Mouse (Mus musculus): Measurements from ENCODE around the gene Cdc5l. TPM values are rescaled to one million over a fixed set of nuclear protein-coding genes. Genes with fewer than 3 reads are reported as not detected.
"Not testable (repeated sequence)": the region's sequence is repeated elsewhere in the genome, so short reads cannot be mapped to it uniquely, and the experiment has no call there.

The Cdc5l gene
- polyA plus RNA-seq, 1 experiment, result 28.3 TPM

DNA sequence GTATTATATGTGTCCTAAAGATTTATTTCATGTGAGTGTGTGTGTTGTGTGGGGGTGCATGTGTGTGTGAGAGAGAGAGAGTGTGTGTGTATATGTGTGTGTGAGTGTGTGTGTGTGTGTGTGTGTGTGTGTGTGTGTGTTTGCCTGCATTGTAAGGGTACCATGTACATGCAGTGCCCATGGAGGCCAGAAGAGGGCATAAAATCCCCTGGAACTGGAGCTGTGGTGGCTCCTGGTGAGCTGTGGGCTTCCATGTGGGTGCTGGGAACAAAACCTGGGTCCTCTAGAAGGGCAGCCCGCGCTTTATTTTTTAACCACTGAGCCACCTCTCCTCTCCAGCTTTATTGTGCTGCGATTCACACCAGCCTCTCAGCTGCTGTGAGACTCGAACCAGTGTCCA, 29.0 kb upstream of the Cdc5l start:
- H3K27me3 ChIP-seq (ENCODE audit: control insufficient read depth, insufficient read depth, insufficient read length), result no peaks in the 10 kb centered on the region
- H3K36me3 ChIP-seq (ENCODE audit: control insufficient read depth, insufficient read depth), result no peaks in the 10 kb centered on the region
- H3K79me3 ChIP-seq (ENCODE audit: low read depth), result no peaks in the 10 kb centered on the region
- H3K79me2 ChIP-seq (ENCODE audit: control insufficient read depth, insufficient read depth), result no peaks in the 10 kb centered on the region
- no peak for TF ChIP-seq CEBPB (IDR thresholded peaks at IDR 0.05; ENCODE audit: low read depth)
- no peak for TF ChIP-seq FOSL1 (IDR thresholded peaks at IDR 0.05; ENCODE audit: insufficient read depth, low read length, poor library complexity, severe bottlenecking)
- TF ChIP-seq MYOD1 (IDR thresholded peaks at IDR 0.05; ENCODE audit: control insufficient read depth, insufficient read length, low read depth), result no peak
- TF ChIP-seq MAX (IDR thresholded peaks at IDR 0.05), result no peak
- no peak for TF ChIP-seq USF1 (IDR thresholded peaks at IDR 0.05; ENCODE audit: low read depth)
- no peak for TF ChIP-seq MYOG (IDR thresholded peaks at IDR 0.05; ENCODE audit: control insufficient read depth, extremely low read depth, insufficient read length)
- TF ChIP-seq CTCF (IDR thresholded peaks at IDR 0.05; ENCODE audit: control insufficient read depth, insufficient read depth, insufficient read length), result no peak
- H3K4me3 ChIP-seq (ENCODE audit: insufficient read depth, poor library complexity, severe bottlenecking), result no peak overlapping the region
- no peak overlapping the region for H3ac ChIP-seq (ENCODE audit: control insufficient read depth, insufficient read length, low read depth)

DNA sequence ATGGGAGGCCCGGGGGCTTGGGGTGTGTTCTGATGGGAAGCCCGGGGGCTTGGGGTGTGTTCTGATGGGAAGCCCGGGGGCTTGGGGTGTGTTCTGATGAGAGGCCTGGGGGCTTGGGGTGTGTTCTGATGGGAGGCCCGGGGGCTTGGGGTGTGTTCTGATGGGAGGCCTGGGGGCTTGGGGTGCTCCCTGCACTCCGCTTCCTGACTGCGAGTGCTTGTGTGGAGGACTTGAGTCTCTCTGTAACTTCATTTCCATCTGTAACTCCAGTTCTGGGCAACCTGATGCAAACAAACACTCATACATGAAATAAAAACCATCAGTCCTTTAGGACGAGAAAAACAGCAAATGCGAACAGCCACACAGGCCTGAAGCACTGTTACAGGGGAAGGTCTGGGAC, 25.5 kb upstream of the Cdc5l start:
- H3K27me3 ChIP-seq (ENCODE audit: control insufficient read depth, insufficient read depth, insufficient read length), result no peaks in the 10 kb centered on the region
- no peak overlapping the region for H3ac ChIP-seq (ENCODE audit: control insufficient read depth, insufficient read length, low read depth)
- H3K36me3 ChIP-seq (ENCODE audit: control insufficient read depth, insufficient read depth), result no peaks in the 10 kb centered on the region
- TF ChIP-seq USF1 (IDR thresholded peaks at IDR 0.05; ENCODE audit: low read depth) (no peak), MYOG (IDR thresholded peaks at IDR 0.05; ENCODE audit: control insufficient read depth, extremely low read depth, insufficient read length) (no peak), FOSL1 (IDR thresholded peaks at IDR 0.05; ENCODE audit: insufficient read depth, low read length, poor library complexity, severe bottlenecking) (no peak), MYOD1 (IDR thresholded peaks at IDR 0.05; ENCODE audit: control insufficient read depth, insufficient read length, low read depth) (no peak), CTCF (IDR thresholded peaks at IDR 0.05; ENCODE audit: control insufficient read depth, insufficient read depth, insufficient read length) (no peak), CEBPB (IDR thresholded peaks at IDR 0.05; ENCODE audit: low read depth) (no peak), MAX (IDR thresholded peaks at IDR 0.05) (no peak)
- H3K79me3 ChIP-seq (ENCODE audit: low read depth), result no peaks in the 10 kb centered on the region
- no peak overlapping the region for H3K4me3 ChIP-seq (ENCODE audit: insufficient read depth, poor library complexity, severe bottlenecking)
- no peaks in the 10 kb centered on the region for H3K79me2 ChIP-seq (ENCODE audit: control insufficient read depth, insufficient read depth)

DNA sequence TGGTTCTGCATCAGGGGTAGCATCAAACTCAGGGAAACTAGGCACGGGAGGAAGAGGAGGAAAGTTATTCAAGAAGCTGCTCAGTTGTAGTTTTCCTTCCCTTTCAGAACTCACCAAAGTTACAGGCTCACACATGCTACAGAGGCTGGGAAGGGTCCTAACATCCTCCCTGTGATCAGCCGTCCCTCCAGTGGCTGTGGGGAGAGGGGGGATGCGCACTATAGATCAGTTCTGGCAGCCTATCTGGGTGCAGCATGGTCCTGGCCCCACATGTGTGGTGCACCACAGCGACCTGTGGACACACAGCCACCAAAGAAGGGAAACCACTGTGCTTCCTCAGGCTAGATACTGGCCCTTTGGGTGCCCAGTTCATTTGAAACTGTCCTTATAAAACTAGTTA, 25.0 kb upstream of the Cdc5l start:
- H3K79me3 ChIP-seq (ENCODE audit: low read depth), result no peaks in the 10 kb centered on the region
- no peak overlapping the region for H3ac ChIP-seq (ENCODE audit: control insufficient read depth, insufficient read length, low read depth)
- no peak overlapping the region for H3K4me3 ChIP-seq (ENCODE audit: insufficient read depth, poor library complexity, severe bottlenecking)
- TF ChIP-seq FOSL1 (IDR thresholded peaks at IDR 0.05; ENCODE audit: insufficient read depth, low read length, poor library complexity, severe bottlenecking) (no peak), MYOG (IDR thresholded peaks at IDR 0.05; ENCODE audit: control insufficient read depth, extremely low read depth, insufficient read length) (no peak), USF1 (IDR thresholded peaks at IDR 0.05; ENCODE audit: low read depth) (no peak), CTCF (IDR thresholded peaks at IDR 0.05; ENCODE audit: control insufficient read depth, insufficient read depth, insufficient read length) (no peak), MYOD1 (IDR thresholded peaks at IDR 0.05; ENCODE audit: control insufficient read depth, insufficient read length, low read depth) (no peak), CEBPB (IDR thresholded peaks at IDR 0.05; ENCODE audit: low read depth) (no peak), MAX (IDR thresholded peaks at IDR 0.05) (no peak)
- no peaks in the 10 kb centered on the region for H3K79me2 ChIP-seq (ENCODE audit: control insufficient read depth, insufficient read depth)
- H3K27me3 ChIP-seq (ENCODE audit: control insufficient read depth, insufficient read depth, insufficient read length), result no peaks in the 10 kb centered on the region
- H3K36me3 ChIP-seq (ENCODE audit: control insufficient read depth, insufficient read depth), result no peaks in the 10 kb centered on the region

DNA sequence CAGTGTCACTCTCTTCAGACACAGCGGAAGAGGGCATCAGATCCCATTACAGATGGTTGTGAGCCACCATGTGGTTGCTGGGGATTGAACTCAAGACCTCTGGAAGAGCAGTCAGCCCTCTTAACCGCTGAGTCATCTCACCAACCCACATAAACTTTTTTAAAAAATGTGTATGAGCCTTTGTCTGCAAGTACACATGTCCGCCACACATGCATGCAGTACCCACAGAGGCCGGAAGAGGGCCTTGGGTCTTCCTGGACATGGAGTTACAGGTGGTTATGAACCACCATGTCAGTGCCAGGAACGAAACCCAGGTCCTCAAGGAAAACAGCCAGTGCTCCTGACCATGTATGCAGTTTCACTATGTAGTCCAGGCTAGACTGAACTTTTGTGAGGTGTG, 23.9 kb upstream of the Cdc5l start:
- Histone ChIP-seq H3K4me3 (ENCODE audit: insufficient read depth, poor library complexity, severe bottlenecking) (no peak overlapping the region), H3K79me3 (ENCODE audit: low read depth) (no peaks in the 10 kb centered on the region), H3ac (ENCODE audit: control insufficient read depth, insufficient read length, low read depth) (no peak overlapping the region), H3K79me2 (ENCODE audit: control insufficient read depth, insufficient read depth) (no peaks in the 10 kb centered on the region), H3K27me3 (ENCODE audit: control insufficient read depth, insufficient read depth, insufficient read length) (no peaks in the 10 kb centered on the region), H3K36me3 (ENCODE audit: control insufficient read depth, insufficient read depth) (no peaks in the 10 kb centered on the region)
- TF ChIP-seq MYOD1 (IDR thresholded peaks at IDR 0.05; ENCODE audit: control insufficient read depth, insufficient read length, low read depth) (no peak), USF1 (IDR thresholded peaks at IDR 0.05; ENCODE audit: low read depth) (no peak), MAX (IDR thresholded peaks at IDR 0.05) (no peak), CEBPB (IDR thresholded peaks at IDR 0.05; ENCODE audit: low read depth) (no peak), CTCF (IDR thresholded peaks at IDR 0.05; ENCODE audit: control insufficient read depth, insufficient read depth, insufficient read length) (no peak), MYOG (IDR thresholded peaks at IDR 0.05; ENCODE audit: control insufficient read depth, extremely low read depth, insufficient read length) (no peak), FOSL1 (IDR thresholded peaks at IDR 0.05; ENCODE audit: insufficient read depth, low read length, poor library complexity, severe bottlenecking) (no peak)

DNA sequence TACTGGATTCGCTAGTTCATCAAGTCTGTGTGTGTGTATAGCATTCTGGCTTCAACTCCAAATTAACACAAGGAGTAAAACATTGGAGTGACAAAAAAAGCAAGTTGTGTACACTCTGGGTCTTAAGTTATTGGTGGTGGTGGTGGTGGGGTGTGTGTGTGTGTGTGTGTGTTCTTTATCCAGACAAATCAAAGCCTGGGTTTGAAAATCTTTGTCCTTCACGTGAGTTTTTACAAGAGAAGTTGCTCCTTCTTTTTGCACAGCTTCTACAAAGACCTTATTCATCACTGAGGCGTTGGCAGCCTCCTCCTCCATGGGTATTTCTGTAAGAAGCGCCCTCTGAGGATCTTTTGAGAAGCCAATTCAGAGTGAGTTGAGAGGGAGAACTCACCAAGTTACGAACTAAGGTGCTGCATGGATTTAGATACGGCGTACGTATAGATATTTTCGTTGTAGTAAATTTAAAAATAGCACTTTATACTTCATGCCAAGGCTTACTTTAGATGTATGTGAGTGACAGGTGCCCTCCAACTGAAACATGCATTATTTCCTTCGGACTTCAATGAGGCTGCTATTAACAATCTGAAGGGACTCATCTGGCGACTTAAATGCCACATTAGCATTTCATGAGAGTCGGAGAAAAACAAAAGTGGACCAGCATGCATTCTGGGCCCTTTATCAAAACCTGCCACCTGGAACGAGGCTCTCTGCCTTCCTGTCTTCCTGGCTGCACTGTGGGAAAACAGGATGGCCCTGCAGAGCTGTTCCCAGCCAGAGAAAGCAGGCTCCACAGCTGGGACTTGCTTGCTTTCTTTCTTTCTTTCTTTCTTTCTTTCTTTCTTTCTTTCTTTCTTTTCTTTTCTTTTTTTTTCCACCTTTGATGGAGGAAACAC, 23.0 kb upstream of the Cdc5l start:
- H3K36me3 ChIP-seq (ENCODE audit: control insufficient read depth, insufficient read depth), result no peaks in the 10 kb centered on the region
- H3K27me3 ChIP-seq (ENCODE audit: control insufficient read depth, insufficient read depth, insufficient read length), result no peaks in the 10 kb centered on the region
- no peak overlapping the region for H3ac ChIP-seq (ENCODE audit: control insufficient read depth, insufficient read length, low read depth)
- H3K79me2 ChIP-seq (ENCODE audit: control insufficient read depth, insufficient read depth), result no peaks in the 10 kb centered on the region
- no peaks in the 10 kb centered on the region for H3K79me3 ChIP-seq (ENCODE audit: low read depth)
- TF ChIP-seq USF1 (IDR thresholded peaks at IDR 0.05; ENCODE audit: low read depth), result no peak
- H3K4me3 ChIP-seq (ENCODE audit: insufficient read depth, poor library complexity, severe bottlenecking), result no peak overlapping the region

DNA sequence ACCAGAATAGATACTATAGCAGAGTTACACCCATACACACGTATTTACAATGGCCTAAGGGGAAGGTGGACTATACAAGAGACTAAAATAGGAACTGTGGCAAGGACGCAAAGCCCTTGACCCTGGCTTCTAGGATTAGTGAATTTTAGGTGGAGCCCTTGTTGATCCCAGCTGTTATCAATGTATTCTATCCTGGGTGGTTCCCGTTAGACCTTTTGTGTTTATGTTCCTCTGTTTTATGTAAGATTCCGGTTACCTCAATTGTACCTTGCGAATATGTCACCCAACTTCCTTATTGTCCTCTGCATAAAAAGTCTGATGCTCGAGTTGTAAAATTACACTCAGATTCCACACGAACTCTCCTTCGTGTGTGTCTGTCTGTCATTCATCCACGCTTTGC, 22.2 kb upstream of the Cdc5l start:
- not testable (repeated sequence) for H3K27me3 ChIP-seq (ENCODE audit: control insufficient read depth, insufficient read depth, insufficient read length); H3K79me2 ChIP-seq (ENCODE audit: control insufficient read depth, insufficient read depth); H3K4me3 ChIP-seq (ENCODE audit: insufficient read depth, poor library complexity, severe bottlenecking); H3ac ChIP-seq (ENCODE audit: control insufficient read depth, insufficient read length, low read depth); H3K36me3 ChIP-seq (ENCODE audit: control insufficient read depth, insufficient read depth); H3K79me3 ChIP-seq (ENCODE audit: low read depth)
